Mouse (Mus musculus): ENCODE data around the gene Tspan3.

The Tspan3 gene

GRCm38 (mm10) chr9:56158077-56158476, 7.2 kb downstream of the Tspan3 start:
- no peak for DNase-seq (ENCODE audit: extremely low read depth, low read depth)

DNA sequence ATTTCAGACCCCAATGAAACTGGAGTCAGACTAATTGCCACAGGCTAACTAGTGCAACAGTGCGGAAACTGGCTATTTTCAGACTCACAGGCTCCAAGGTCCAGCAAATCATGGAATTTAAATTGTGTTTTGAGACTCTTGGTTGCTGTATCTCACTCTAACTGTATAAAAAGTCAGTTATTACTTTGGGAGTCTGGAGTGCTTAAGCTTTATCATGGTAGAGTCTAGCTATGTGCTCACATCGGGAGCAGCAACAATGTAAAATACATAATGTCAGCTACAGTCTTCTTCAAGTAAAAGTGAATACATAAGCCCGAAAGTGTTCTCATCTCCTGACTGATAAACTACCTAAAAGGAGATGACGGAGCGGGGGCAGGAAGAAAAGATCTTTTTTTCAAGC, 10.7 kb downstream of the Tspan3 start:
- no peak for DNase-seq (ENCODE audit: extremely low read depth, low read depth)

DNA sequence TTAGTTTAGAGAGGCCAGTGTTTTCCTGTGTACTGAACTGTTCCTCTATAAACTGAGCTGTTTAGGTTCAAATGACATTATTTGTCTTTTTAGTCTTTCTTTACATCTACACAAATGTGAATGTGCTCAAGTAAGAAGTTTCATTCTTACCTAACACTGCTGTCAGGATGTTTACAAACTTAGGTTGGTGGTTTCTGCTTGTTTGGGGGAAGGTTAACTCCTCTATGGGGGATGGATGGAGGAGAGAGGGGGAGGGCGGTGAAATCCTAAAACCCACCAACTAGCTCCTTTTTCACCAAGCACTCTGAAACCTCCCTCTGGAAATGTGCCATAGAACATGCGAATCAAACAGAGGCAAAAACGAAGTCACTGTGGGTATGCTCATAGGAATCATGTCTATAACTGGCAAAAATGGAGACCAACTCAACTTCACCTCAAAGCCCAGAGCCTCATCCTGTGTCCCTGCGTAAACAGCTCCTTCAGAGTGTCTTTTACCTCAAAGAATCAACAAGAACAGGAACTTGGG, 12.7 kb downstream of the Tspan3 start:
- no peak for DNase-seq (ENCODE audit: extremely low read depth, low read depth)

DNA sequence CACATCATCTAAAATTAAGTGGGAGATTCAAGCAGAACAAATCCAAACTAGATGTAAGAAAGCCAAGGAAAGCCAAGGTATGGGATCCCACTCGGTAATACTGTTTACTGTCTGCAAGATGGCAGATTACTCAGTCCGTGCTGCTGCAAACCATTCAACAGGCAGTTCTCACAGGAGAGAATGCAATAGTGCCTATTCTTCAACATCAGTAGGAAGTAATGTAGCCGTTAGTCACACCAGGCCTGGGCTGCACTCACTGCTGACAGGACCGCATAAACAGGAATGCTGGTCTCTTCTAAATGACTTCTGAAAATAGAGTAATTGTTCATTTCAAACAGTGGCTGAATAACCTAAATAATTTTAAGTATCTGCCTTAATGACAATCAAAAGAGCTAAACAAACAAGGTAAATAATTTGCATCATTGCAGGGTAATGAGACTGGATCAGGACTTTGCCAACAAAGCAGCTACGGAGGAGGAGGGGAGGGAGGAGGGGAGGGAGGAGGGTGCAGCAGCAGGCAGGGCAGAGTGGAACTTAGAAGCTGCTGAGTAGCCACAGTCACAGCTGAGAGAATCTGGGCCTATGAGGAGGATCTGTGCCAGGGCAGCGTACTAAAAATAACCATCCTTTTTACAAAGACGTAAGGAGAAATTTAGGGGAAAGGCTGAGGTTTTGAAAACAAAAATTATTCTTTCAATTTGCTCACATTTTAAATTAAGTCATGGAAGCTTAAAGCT, 13.4 kb downstream of the Tspan3 start:
- no peak for DNase-seq (ENCODE audit: extremely low read depth, low read depth)

DNA sequence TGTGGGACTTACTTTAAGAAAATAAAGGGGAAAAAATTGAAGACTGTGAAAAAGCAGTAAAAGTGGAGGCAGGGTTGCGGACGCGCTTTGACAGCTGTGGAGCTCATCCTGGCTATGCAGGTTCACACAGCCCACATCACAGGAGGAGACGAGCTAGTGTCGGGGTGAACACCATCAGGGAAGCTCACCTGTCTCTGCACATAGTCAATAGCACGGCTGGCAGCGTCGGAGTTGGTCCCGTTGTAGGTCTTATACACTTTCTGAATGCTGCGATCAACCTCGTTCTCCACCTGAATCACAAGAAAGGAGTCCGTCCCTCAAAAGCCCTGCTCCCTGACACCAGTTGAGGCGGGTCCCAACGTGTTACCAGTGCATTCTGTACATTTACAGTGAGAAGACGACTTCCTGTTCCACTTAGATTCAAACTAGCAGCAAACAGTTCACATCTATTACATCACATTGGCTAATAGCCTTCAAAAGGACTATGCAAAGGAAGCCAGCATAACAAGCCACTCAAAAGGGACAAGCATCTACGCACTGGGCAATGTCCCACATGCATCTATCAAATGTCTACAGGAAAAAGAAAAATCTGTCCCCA, 18.9 kb downstream of the Tspan3 start:
- no peak for DNase-seq (ENCODE audit: extremely low read depth, low read depth)

- no peak for DNase-seq (ENCODE audit: extremely low read depth, low read depth)
These were observed 20.8 kb downstream of the Tspan3 start for GRCm38 (mm10) chr9:56144366-56145003.

GRCm38 (mm10) chr9:56141776-56142175, 23.5 kb downstream of the Tspan3 start:
- no peak for DNase-seq (ENCODE audit: extremely low read depth, low read depth)

GRCm38 (mm10) chr9:56135590-56136197, 29.6 kb downstream of the Tspan3 start:
- DNase-seq (ENCODE audit: extremely low read depth, low read depth) = no peak

DNA sequence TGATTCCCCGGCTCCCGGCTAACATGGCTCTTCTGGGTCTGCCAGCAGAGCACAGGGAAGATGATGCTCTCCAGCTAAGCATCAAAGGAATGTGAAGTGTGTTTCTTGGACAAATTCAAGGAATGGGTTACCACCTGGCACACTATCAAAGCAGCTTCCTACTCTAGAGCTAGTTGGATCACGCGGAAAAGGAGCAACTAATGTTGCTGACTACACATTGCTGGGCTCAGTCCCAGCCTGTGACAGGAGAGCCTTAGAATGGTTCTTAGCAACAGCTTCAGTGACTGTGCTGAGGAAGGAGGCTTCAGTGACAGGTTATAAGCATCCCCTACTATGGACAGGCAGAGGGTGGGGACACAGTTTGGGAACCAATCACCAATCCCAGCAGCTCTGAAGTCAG, 30.7 kb downstream of the Tspan3 start:
- DNase-seq (ENCODE audit: extremely low read depth, low read depth) = no peak

GRCm38 (mm10) chr9:56133970-56134369, 31.3 kb downstream of the Tspan3 start:
- no peak for DNase-seq (ENCODE audit: extremely low read depth, low read depth)

DNA sequence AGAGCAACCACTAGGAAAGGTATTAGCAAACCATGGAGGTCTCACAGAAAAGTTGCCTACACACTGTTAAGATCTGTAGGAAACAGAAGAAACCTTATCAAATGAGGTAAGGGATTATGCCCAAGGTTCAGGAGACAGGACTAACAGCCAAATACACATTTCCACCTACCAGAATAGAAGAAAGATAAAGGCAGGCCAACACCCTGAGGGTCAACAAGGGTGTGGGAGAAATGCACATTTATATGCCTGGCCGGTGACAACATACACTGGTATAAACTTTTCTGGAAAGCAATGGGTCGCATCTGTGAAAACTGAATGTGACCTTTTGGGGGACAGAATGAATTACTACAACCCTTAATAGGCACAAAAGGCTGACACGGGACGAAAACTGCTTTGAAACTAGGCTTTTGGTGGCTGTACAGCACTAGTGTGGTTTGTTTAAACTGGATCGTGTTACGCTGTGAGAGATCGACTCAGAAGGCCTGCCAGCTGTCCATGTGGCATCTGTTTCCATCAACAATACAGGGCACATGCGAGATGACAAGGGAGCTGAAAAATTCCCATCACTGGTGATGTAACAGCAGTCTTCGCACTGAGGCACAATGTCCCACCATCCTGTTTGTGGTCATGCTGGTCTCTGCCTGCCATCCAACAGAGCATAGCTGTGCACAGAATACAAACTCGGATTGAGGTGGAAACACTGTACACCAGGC, 33.3 kb downstream of the Tspan3 start:
- no peak for DNase-seq (ENCODE audit: extremely low read depth, low read depth)

- DNase-seq (ENCODE audit: extremely low read depth, low read depth) = no peak
These were observed 34.7 kb downstream of the Tspan3 start for GRCm38 (mm10) chr9:56130536-56130935.

DNA sequence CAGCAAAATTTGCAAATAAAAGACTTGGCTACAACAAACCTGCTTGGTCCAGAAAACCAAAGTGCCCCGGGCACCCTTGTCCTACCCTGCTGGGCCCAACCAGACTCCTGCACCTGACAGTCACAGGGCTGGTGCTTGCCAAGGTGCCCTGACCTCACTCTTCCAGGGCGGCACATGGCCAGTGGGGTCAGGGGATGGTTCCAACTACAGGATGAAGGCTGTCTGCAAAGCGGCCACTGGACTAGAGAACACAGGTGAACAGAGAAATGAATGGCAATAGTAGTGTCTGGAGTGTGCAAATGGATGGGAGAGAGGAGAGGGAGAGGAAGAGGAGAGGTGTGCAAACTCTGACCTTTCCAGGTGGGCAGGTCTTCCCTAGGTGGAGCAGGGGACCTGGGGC, 35.3 kb downstream of the Tspan3 start:
- no peak for DNase-seq (ENCODE audit: extremely low read depth, low read depth)

GRCm38 (mm10) chr9:56128331-56128730, 36.9 kb downstream of the Tspan3 start:
- peak; percentile 49 for DNase-seq (ENCODE audit: extremely low read depth, low read depth)

DNA sequence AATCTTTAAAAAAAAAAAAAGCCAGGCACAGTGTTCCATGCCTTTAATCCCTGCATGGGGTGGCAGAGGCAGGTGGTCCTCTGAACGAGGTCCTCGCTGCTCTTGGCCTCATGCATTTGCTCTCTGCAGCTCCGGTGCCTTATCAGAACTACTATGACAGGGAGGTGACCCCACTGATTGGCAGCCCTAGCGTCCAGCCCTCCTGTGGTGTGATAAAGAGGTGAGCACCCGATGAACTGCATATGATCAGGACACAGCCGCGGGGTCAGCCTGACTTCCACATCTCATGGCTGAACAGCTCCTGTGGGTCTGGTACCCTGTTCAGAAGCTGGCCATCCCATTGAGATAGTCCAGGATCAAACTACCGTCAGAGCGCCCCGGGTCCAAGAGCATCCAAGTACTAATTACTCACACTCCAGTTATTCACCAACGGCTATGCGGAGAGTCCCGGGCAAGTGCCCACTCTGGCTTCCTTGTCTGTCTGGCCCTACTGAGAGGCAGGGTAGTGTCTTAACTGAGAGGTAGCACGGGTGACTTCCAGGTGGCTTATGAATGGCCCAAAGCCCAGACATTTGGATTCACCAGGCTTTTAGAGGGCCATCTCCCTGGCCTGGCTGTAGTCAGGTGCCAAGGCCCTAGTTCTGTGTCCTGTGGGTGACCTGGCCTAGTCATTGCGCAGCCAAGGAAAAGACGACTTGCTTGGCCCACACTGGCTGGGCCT, 38.7 kb downstream of the Tspan3 start:
- no peak for DNase-seq (ENCODE audit: extremely low read depth, low read depth)

DNA sequence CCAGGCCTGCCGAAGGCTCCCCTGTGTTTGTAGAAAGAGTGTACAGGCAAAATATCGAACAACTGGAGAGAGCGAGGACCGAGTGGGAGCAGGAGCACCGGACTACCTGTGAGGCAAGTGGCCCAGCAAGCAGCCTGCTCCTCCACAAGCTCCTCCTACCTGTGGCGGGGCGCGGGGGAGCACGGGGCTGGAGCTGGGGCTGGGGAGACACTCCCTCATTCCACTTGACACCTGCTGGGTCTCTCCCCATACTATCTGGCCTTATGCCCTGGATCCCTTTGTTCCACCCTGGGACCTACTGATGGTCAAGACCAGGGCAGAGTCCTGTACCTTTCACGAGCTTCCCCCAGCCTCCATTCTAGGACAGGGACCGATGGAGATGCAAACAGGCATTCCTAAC, 40.7 kb downstream of the Tspan3 start:
- DNase-seq (ENCODE audit: extremely low read depth, low read depth) = no peak

DNA sequence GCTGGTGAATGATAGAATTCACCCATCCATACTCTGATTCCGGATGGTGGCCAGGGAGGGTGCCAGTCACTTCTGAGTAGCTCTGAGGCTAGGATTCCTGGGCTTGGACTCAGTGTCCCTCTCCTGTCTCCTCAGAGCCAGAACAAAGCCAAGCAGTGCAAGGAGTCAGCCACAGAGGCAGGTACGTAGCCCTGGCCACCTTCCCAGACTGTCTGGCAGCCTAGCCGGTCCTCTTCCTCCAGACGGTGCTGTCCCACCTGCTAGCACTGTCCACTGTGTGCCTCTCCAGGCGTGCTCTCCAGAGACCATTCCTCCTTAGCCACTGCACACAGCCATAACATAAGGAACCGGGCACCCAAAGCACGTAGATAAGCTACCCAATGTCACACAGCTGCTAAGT, 41.7 kb downstream of the Tspan3 start:
- no peak for DNase-seq (ENCODE audit: extremely low read depth, low read depth)

DNA sequence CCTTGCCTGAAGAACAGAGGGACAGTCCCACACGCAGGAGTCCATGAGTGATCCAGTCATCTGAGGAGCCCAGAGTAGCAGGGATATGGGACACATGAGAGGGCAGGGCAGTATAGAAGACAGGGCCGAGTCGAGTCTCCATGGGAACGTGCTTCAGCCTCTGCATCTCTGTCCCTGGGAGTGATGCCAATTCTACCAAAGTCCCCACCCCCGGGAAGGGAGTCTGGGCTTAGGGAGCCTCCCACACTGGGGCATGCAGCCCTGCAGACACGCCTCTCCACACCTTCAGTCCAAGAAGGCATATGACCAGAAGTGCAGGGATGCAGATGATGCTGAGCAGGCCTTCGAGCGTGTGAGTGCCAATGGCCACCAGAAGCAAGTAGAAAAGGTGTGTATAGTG, 42.3 kb downstream of the Tspan3 start:
- DNase-seq (ENCODE audit: extremely low read depth, low read depth) = no peak

GRCm38 (mm10) chr9:56121097-56121496, 44.2 kb downstream of the Tspan3 start:
- DNase-seq (ENCODE audit: extremely low read depth, low read depth) = no peak

GRCm38 (mm10) chr9:56119651-56120050, 45.6 kb downstream of the Tspan3 start:
- DNase-seq (ENCODE audit: extremely low read depth, low read depth) = no peak

GRCm38 (mm10) chr9:56118582-56118981, 46.7 kb downstream of the Tspan3 start:
- peak; percentile 73 for DNase-seq (ENCODE audit: extremely low read depth, low read depth)
